Mouse (Mus musculus) embryo, embryonic 10.5 days (tissue): Measurements from ENCODE around the gene Morn4.

Experiments used
- DNase-seq: peaks from one replicate; pipeline ENCODE4 v3.0.0-alpha.2; 2015; ENCODE audit warnings: low spot score

The Morn4 gene

DNA sequence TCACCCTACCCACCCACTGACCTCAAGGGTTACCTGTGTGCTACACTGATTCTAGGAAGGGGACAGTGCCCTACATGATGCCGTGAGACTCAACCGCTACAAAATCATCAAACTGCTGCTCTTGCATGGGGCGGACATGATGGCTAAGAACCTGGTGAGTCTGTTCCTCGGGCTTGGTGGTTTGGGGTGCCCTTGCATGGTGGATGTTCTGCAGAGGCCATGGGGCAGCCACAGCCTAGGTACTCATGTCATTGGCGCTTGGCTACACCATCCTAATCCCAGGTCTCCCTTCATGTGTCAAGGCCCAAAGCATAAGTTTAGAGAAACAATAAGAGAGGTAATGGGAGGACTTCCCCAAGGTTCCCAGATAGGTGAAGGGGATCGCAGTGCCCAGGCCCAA lies 42.2 kb downstream of the Morn4 start:
- DNase-seq: no peak

DNA sequence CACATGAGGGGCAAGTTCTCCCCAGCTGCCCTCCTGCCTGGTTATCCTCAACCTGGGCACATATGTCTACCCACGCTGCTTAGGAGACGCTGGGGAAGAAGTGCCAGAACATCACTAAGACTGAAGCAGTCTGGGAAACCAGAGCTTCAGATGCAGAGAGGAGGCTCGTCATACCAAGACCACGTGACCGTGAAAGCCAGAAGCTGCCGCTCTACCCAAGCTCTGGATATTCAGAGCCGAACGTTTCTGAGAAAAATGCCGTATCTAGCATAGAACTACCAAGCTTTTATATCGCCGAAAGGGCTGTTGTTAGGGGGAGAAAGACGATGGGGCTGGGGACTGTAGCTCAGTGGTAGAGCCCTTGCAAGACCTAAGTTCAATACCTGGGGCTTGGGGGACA lies 47.8 kb downstream of the Morn4 start:
- no peak for DNase-seq

GRCm38 (mm10) chr19:42037167-42037702 lies 48.9 kb downstream of the Morn4 start:
- DNase-seq: no peak

DNA sequence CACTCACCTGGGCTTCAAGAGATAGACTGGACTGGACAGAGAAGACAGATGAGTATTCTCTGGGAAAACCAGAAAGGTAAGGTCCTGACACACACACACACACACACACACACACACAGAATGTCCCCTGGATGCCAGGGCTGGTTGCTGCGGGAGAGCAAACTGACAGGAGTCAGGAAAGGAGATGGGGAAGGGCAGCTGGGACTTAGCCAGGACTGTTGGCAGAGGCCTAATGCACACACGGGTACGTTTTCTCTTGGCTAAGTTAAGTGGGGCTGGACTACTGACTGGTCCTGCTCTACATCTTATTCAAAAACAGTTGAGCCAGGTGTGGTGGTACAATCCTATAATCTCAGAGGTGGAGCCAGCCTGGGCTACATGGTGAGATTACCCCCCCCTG lies 49.8 kb downstream of the Morn4 start:
- no peak for DNase-seq

DNA sequence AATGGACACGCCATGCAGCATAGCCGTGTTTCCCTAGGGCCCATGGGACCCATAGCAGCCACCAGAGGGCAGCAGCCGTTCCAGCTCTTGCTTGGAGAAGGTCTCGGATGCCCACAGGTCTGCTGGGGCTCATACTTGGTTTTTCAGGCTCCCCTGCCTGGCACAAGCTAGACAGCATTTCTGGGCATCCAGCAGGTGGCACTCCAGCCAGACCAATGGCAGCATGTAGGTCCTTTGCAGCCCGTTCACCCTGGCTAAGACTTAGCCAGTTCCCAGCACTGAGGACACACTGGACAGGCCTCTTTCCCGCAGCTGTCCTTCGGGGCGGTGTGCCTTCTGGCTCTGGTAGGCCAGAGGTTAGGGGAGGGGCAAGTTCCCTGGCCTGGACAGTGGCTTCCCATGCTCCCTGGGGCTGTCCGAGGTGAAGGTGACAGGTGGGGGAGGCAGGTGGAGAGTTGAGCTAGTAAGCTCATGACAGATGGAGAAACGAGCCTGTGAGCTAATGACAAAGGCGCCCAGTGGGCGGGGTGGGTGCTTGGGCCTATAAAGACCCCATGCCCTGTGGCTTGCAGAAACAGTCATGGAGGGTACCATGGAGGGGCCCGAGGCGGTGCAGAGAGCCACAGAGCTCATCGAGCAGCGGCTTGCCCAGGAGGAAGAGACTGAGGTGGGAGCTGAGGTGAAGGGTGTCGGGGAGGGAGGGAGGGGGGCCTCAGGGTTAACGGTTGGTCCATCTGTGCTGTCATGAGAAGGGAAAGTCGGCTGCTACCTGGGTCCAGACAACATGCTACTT lies 50.5 kb downstream of the Morn4 start, which contains the start of gene Ankrd2:
TSS of gene Ankrd2 (plus strand) at position 545 of the 793 bp plus-strand sequence.
- peak; percentile 87 for DNase-seq

- no peak for DNase-seq
Observed at GRCm38 (mm10) chr19:42034881-42035455, 51.2 kb downstream of the Morn4 start.

DNA sequence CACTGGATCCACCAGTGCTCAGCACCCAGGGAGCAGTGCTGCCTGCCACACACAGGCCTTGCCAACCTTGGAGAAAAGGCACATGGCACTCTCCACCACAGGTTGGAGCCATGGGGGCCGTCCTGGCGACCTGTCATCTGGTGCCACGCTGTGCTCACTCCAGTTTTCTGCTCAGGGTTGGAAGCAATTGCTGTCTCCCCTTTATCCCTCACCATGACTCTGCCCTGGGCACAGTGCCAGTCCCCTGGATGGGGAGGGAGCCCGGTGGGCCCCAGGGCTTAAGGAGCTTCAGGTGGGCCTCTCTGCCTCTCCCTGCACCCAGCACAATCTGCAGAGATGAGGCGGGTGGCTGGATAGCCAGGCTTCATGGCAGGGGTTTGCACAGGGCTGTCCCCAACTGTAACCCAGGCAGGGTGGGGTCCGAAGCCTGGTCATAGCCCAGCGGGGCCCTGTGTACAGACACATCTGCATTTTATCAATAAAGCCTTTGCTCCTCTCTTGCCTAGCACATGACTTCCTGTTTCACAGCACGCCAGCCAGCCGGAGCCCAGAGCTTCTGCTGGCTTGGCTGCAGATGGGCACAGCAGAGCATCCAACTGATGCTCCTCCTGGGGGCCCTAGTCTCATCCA lies 51.9 kb downstream of the Morn4 start:
- no peak for DNase-seq

DNA sequence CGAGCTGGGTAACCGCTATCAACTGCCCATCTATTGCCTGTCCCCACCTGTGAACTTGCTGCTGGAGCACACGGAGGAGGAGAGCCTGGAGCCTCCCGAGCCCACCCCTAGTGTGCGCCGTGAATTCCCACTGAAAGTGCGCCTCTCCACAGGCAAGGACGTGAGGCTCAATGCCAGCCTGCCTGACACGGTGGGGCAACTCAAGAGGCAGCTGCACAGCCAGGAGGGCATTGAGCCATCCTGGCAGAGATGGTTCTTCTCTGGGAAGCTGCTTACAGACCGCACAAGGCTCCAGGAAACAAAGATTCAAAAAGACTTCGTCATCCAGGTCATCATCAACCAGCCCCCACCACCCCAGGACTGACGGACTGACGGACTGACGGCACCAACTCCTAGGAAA lies 52.5 kb downstream of the Morn4 start:
- no peak for DNase-seq

GRCm38 (mm10) chr19:42031112-42031511 lies 55.0 kb downstream of the Morn4 start:
- no peak for DNase-seq

- DNase-seq: peak; percentile 86
Observed at GRCm38 (mm10) chr19:42026158-42026557, 60.0 kb downstream of the Morn4 start.
